14 mouse cellular contexts compared by ENCODE assay signal in the genomic region with DNA sequence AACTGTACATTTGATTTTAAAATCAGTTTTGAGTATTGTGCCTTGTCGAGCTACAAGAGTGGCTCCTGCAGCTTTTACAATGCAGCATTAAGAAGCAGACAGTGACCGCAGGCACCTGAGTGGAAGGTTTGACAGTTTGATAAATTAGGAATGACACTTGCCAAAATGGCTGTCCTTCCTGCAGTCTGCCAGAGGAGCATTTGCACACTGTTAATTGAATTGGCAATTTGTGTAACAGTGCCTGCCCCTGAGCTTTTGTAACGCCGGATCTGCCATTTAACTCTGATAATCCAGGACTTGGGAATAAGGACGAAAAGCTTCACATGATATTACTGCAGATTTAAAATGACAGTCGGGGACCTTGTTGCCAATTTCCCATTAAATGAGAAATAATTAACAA.
"Had no signal": no experiment of that assay in that cellular context is flagged by ENCODE, and none has a peak within 500 bp of the region (broad histone marks: within the 10 kb centered on the region; RNA-seq: fewer than 3 reads in every experiment).

No protein-coding gene starts in this region.

- H3K4me2 ChIP-seq: liver, embryonic 11.5 days; liver, embryonic 15.5 days; midbrain, embryonic 15.5 days; stomach, embryonic 15.5 days had no signal

- DNase-seq: kidney, postnatal 25 days; lung, adult 2 months; lung, postnatal 36 days; right cerebral cortex, postnatal 4 days; spleen, adult 18-20 months; thymus, adult 2 months; thymus, postnatal 25 days had no signal

- H3K9ac ChIP-seq: liver, embryonic 15.5 days; midbrain, embryonic 15.5 days; stomach, embryonic 15.5 days had no signal

- H3K9me3 ChIP-seq: limb, embryonic 10.5 days; liver, embryonic 15.5 days; midbrain, embryonic 15.5 days; stomach, embryonic 15.5 days had no signal

- H3K36me3 ChIP-seq: limb, embryonic 10.5 days; liver, embryonic 15.5 days; midbrain, embryonic 15.5 days; stomach, embryonic 15.5 days had no signal

- ATAC-seq: lung, postnatal 0 days; midbrain, embryonic 15.5 days had no signal

- H3K4me3 ChIP-seq: left cerebral cortex, adult 2 months; limb, embryonic 10.5 days; liver, embryonic 15.5 days; midbrain, embryonic 15.5 days; stomach, embryonic 15.5 days had no signal

- H3K27ac ChIP-seq: left cerebral cortex, adult 2 months; limb, embryonic 10.5 days; liver, embryonic 15.5 days; midbrain, embryonic 15.5 days; stomach, embryonic 15.5 days had no signal

- H3K4me1 ChIP-seq: liver, embryonic 15.5 days; midbrain, embryonic 15.5 days; stomach, embryonic 15.5 days had no signal

- H3K27me3 ChIP-seq: liver, embryonic 15.5 days; midbrain, embryonic 15.5 days; stomach, embryonic 15.5 days had no signal
